Mouse (Mus musculus) heart, adult 10 weeks (tissue): ENCODE measurements around the gene Ptms. TPM values are rescaled to one million over a fixed set of nuclear protein-coding genes. Genes with fewer than 3 reads are reported as not detected.

Source experiments
- polyA plus RNA-seq: library from polyadenylated mRNA; stranded (reverse); fragments of 350-450 nt; fragmentation: Illumina TruSeq; extraction: RNeasy Lipid Tissue Mini Kit (QIAGEN cat#74804); gene quantifications from one replicate; pipeline ENCODE4 v1.2.3, GENCODE M21; 2014; ENCODE audit warnings: low read depth, low replicate concordance

Gene Ptms
- polyA plus RNA-seq: 217 TPM

DNA sequence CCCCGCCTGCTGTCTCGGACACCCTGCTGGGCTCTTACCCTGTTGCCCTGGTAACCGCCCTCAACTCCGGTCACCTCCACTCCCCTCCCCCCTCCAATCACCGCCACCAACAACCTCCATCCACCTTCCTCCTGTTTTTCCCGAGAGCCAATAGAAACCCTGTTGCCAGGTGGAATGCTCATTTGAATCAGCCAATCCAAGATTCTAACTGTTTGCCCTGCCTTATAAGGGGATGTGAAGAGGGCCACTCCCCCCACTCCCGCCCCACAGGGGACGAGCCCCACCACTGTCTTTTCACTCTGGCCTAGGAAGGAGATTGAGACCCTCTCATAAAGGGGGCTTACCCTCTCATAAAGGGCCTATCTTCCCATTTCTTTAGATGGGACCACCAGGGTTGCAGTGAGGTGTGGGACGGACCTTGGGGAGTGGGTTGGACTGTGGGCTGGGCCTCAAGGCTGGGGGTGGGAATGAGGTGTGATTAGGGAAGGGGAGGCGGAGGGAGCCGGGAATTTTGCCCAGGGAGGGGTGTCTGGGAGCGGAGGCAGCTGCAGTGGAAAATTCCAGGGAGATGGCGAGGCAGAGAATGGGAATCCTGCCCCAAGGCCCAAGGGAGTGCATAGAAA is at the start of gene Ptms:
Gene Ptms, minus strand, starts transcription at position 409 of the 623 bp plus-strand sequence.

DNA sequence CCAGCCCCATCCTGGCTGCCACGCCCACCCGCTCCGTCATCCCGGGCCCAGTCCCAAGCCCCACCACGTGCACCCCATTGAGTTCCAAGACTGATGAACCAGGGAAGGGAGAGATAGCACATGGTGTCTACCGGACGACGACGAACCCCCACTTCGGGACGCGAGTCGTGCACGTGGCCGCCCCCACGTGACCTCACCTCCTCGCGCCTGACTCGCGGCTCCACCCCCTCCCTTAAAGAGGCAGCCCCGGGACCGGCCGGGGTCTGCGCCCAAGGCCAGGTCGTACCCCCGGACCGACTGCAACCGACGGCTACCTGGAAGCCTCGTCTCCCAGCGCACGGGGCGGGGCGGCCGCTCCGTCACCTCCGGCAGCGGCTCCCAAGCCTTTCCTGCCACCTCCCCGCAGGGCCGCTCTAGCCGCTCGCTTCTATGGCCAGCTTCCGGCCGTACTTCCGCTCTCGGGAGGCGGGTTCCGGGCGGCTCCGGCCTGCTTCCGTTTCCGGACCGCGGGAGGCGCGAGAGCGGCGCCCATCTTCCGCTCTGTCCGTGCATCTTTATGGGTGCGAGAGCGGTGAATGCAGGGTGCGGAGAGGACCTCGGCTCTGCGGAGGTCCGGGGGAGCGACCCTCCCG is 45.3 kb upstream of the Ptms start, which contains the start of gene Cops7a:
Gene Cops7a, minus strand, starts transcription at position 451 of the 632 bp plus-strand sequence.

DNA sequence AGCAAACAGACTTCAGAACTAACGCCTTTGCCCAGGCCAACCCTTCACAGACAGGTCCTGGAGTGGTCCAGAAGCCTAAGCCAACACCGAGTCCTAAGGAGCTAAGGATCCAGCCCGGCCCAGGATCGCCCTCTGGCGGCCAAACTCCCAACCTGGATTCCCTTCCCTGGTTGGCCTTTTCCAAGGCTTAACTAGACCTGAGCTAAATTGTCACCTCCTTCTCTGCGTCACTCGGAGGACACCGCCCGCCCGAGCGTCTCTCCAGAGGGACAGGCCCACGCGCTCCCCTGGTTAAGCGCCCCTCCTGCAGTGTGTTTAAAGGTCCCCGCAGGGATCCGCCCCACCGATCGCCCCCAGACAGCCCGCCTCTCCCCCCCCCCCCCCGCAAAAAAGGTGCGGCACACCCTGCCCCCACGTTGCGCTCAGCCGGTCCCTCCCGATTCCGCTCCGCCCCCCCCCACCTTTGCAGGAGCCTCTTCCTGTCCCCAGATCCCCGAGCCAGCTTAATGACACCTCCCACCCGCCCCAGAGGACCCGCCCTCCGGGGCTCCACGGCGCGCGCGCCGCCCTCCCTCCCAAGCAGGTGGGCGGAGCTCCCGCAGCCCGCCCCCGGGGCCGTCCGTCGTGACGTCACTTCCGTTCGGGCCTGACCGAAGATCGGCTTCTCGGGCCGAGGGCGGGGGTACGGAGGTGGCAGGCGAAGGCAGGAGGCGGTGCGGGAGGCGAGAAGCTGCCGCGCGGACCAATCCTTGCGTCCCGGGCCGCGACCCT is 11.0 kb upstream of the Ptms start, which contains the start of gene Mlf2:
Gene Mlf2, plus strand, starts transcription at position 633 of the 771 bp plus-strand sequence.

DNA sequence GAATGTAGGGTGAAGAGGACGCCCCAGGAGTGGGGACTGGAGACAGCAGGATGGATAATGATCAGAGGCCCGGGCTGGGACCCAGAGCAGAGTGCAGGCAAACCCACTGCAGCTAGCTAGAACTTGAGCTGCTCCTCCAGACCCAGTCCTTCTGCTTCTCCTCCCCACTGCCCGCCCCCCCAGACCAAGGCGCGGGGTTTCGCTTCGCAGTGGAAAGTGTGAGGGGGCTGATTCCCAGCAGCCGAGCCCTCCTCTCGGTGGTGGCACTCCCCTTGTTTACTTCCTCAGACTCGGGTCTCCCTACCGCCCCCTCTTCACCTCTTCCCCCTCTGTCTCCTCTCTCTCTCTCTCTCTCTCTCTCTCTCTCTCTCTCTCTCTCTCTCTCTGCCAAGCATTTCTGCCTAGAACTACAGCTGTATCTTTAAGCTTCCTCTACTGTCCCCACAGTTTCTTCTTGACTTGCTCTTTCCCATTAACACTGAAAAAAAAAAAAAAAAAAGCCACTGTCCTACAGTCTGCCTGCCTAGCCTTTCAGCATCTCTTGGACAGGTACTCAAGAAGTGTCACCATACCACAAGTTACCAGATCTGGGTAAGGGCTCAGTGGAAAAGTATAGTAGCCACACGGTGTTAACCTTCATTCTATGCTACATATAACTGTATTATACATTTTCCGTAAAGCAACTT is 8.2 kb downstream of the Ptms start, which contains the start of gene Lag3:
Gene Lag3, minus strand, starts transcription at position 173 of the 686 bp plus-strand sequence.

DNA sequence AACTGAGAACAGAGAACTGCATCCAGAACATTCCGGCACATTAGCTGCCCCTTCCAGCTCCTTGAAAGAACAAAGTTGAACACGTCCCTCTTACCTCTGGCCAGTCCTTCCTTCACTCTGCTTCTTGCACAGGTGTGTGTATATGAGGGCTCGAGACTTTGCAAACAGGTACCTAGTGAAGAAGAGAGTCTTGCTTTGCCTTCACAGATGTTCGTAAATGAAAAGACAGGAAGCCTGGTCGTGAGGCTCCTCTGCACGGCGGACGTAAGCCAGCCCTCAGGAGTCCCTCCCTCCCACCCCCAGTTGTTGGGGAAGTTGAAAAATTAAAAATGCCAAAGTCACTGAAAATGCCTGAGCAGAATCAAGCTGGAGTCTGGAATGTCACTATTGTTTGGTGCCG is 31.9 kb downstream of the Ptms start, which contains the start of gene Cd4:
Gene Cd4, minus strand, starts transcription at position 236 of the 400 bp plus-strand sequence.

Other genes starting within 250 kb of the Ptms start
- gene Emg1, start 207.9 kb downstream of the Ptms start, polyA plus RNA-seq: 95.4 TPM
- gene Phb2, start 207.8 kb downstream of the Ptms start, polyA plus RNA-seq: 219 TPM
- 4.0 TPM for gene Ptpn6, start 181.4 kb downstream of the Ptms start, polyA plus RNA-seq
- 240 TPM for gene Grcc10, start 178.7 kb downstream of the Ptms start, polyA plus RNA-seq
- gene Gm45234, start 164.1 kb downstream of the Ptms start, polyA plus RNA-seq: not detected
- gene Atn1, start 163.6 kb downstream of the Ptms start, polyA plus RNA-seq: 24.6 TPM
- gene Eno2, start 150.4 kb downstream of the Ptms start, polyA plus RNA-seq: 1.6 TPM
- gene Lrrc23, start 140.4 kb downstream of the Ptms start, polyA plus RNA-seq: 2.5 TPM
- gene Spsb2, start 111.4 kb downstream of the Ptms start, polyA plus RNA-seq: 3.0 TPM
- 811 TPM for gene Tpi1, start 105.8 kb downstream of the Ptms start, polyA plus RNA-seq
- gene Usp5, start 90.6 kb downstream of the Ptms start, polyA plus RNA-seq: 65.2 TPM
- gene Cdca3, start 90.6 kb downstream of the Ptms start, polyA plus RNA-seq: 0.58 TPM
- 11.1 TPM for gene Gnb3, start 79.8 kb downstream of the Ptms start, polyA plus RNA-seq
- 17.8 TPM for gene P3h3, start 62.4 kb downstream of the Ptms start, polyA plus RNA-seq
- 1.1 TPM for gene Gpr162, start 56.1 kb downstream of the Ptms start, polyA plus RNA-seq
- gene Cd4, start 31.9 kb downstream of the Ptms start, polyA plus RNA-seq: 0.42 TPM
- gene Lag3, start 8.4 kb downstream of the Ptms start, polyA plus RNA-seq: 1.6 TPM
- 190 TPM for gene Mlf2, start 11.3 kb upstream of the Ptms start, polyA plus RNA-seq
- gene Cops7a, start 45.4 kb upstream of the Ptms start, polyA plus RNA-seq: 103 TPM
- 0.86 TPM for gene Pianp, start 76.6 kb upstream of the Ptms start, polyA plus RNA-seq
- gene Zfp384, start 89.0 kb upstream of the Ptms start, polyA plus RNA-seq: 26.3 TPM
- 36.6 TPM for gene Ing4, start 119.7 kb upstream of the Ptms start, polyA plus RNA-seq
- 9.2 TPM for gene Acrbp, start 129.6 kb upstream of the Ptms start, polyA plus RNA-seq
- gene Lpar5, start 147.8 kb upstream of the Ptms start, polyA plus RNA-seq: not detected
- 86.4 TPM for gene Chd4, start 175.9 kb upstream of the Ptms start, polyA plus RNA-seq
- gene Nop2, start 211.8 kb upstream of the Ptms start, polyA plus RNA-seq: 16.6 TPM
- 14.3 TPM for gene Iffo1, start 225.1 kb upstream of the Ptms start, polyA plus RNA-seq
- gene Gapdh, start 246.4 kb upstream of the Ptms start, polyA plus RNA-seq: 4,016 TPM